Mouse (Mus musculus) midbrain, embryonic 11.5 days (tissue): ENCODE measurements around the gene Stard10. TPM values are rescaled to one million over a fixed set of nuclear protein-coding genes. Genes with fewer than 3 reads are reported as not detected.
A peak's percentile ranks its signal among the peaks of the same experiment; 100 is the strongest.

Experiments used
- ATAC-seq: fragments of 200-750 bp; cut with Nextera tagmentation; 2 replicates; pipeline ENCODE4 v1.8.0; 2017; ENCODE audit warnings: moderate TSS enrichment, moderate library complexity; ENCODE audit not compliant: low FRiP score
- DNase-seq: peaks from one replicate; pipeline ENCODE4 v3.0.0; 2015; ENCODE audit warnings: low spot score; ENCODE audit errors: missing footprints
- H3K27ac ChIP-seq: fragments of 300-500 bp; sonication (generic); 2 replicates; pipeline ENCODE4 v1.5.1; 2014; ENCODE audit warnings: low read depth, low read length
- H3K27me3 ChIP-seq: fragments of 300-500 bp; sonication (generic); 2 replicates; pipeline ENCODE4 v1.6.1; 2014; ENCODE audit warnings: mild to moderate bottlenecking, low read length, moderate library complexity, mixed read lengths; ENCODE audit not compliant: control insufficient read depth, insufficient read depth
- H3K36me3 ChIP-seq: fragments of 300-500 bp; sonication (generic); 2 replicates; pipeline ENCODE4 v1.6.1; 2014; ENCODE audit warnings: mild to moderate bottlenecking, low read length, moderate library complexity, mixed read lengths; ENCODE audit not compliant: control insufficient read depth, insufficient read depth
- H3K4me1 ChIP-seq: fragments of 300-500 bp; sonication (generic); 2 replicates; pipeline ENCODE4 v1.6.1; 2014; ENCODE audit warnings: low read length; ENCODE audit not compliant: control insufficient read depth, insufficient read depth
- H3K4me2 ChIP-seq: fragments of 300-500 bp; sonication (generic); 2 replicates; pipeline ENCODE4 v1.6.1; 2014; ENCODE audit warnings: mild to moderate bottlenecking, moderate library complexity
- H3K4me3 ChIP-seq: fragments of 300-500 bp; sonication (generic); 2 replicates; pipeline ENCODE4 v1.5.1; 2014; ENCODE audit warnings: low read depth, low read length
- H3K9ac ChIP-seq: fragments of 300-500 bp; sonication (generic); 2 replicates; pipeline ENCODE4 v1.6.1; 2014; ENCODE audit warnings: low read length
- H3K9me3 ChIP-seq: fragments of 300-500 bp; sonication (generic); 2 replicates; pipeline ENCODE4 v1.6.1; 2016; ENCODE audit warnings: low read length; ENCODE audit not compliant: control insufficient read depth
- WGBS: fragments of 180-500 bp; shearing (Covaris S2); extraction: QIAGEN DNeasy Blood & Tissue Kit; methylation state at CpG from one replicate; pipeline ENCODE4 v1.1.7; 2014; 5-methylcytosine and 5-hydroxymethylcytosine counted together
- polyA plus RNA-seq: library from polyadenylated mRNA; unstranded; fragments of >200 nt; fragmentation: Nextera tagmentation; extraction: Ambion mirVana; gene quantifications from 2 replicates; pipeline ENCODE4 v1.2.1, GENCODE M21; 2014

The Stard10 gene
- polyA plus RNA-seq, 1 experiment from 2014 or later = 5.7 TPM

- Histone ChIP-seq H3K27ac (no peak overlapping the region), H3K27me3 (no peaks in the 10 kb centered on the region), H3K36me3 (no peaks in the 10 kb centered on the region), H3K4me1 (no peaks in the 10 kb centered on the region), H3K4me2 (no peak overlapping the region), H3K4me3 (no peak overlapping the region), H3K9ac (no peak overlapping the region), H3K9me3 (no peaks in the 10 kb centered on the region)
- ATAC-seq (no peak), DNase-seq (peak; percentile 81)
- WGBS = 73% methylated on average over 5 of the region's 5 CpGs
These were observed 62.0 kb downstream of the Stard10 start for GRCm38 (mm10) chr7:101378796-101379465.

GRCm38 (mm10) chr7:101379732-101380131 is 62.8 kb downstream of the Stard10 start:
- Histone ChIP-seq H3K27me3 (no peaks in the 10 kb centered on the region), H3K9ac (0 out of 2 replicates have a peak overlapping the region, but pooled peaks have one; percentile 5), H3K4me3 (no peak overlapping the region), H3K36me3 (no peaks in the 10 kb centered on the region), H3K27ac (no peak overlapping the region), H3K4me2 (no peak overlapping the region), H3K9me3 (no peaks in the 10 kb centered on the region), H3K4me1 (no peaks in the 10 kb centered on the region)
- ATAC-seq = no peak
- 79% methylated on average over 2 of the region's 2 CpGs for WGBS
- peak; percentile 71 for DNase-seq

GRCm38 (mm10) chr7:101381512-101381911 is 64.6 kb downstream of the Stard10 start:
- Histone ChIP-seq H3K9ac (no peak overlapping the region), H3K4me1 (peaks cover 5% of the 10 kb centered on the region; the same call in 1 of the 2 replicates), H3K27ac (no peak overlapping the region), H3K27me3 (no peaks in the 10 kb centered on the region), H3K4me2 (no peak overlapping the region), H3K36me3 (no peaks in the 10 kb centered on the region), H3K4me3 (no peak overlapping the region), H3K9me3 (no peaks in the 10 kb centered on the region)
- DNase-seq = peak; percentile 49
- ATAC-seq = no peak
- 83% methylated on average over 6 of the region's 6 CpGs for WGBS

- H3K27me3 ChIP-seq = no peaks in the 10 kb centered on the region
- no peak overlapping the region for H3K27ac ChIP-seq
- ATAC-seq (no peak), DNase-seq (peak; percentile 28)
- no peak overlapping the region for H3K9ac ChIP-seq
- H3K4me2 ChIP-seq = no peak overlapping the region
- peaks cover 5% of the 10 kb centered on the region; the same call in 1 of the 2 replicates for H3K4me1 ChIP-seq
- H3K4me3 ChIP-seq = no peak overlapping the region
- 81% methylated on average over 8 of the region's 8 CpGs for WGBS
- H3K36me3 ChIP-seq = no peaks in the 10 kb centered on the region
- H3K9me3 ChIP-seq = no peaks in the 10 kb centered on the region
These were observed 65.5 kb downstream of the Stard10 start for GRCm38 (mm10) chr7:101382378-101382777.

- 83% methylated on average over 3 of the region's 3 CpGs for WGBS
- H3K4me1 ChIP-seq = peaks cover 5% of the 10 kb centered on the region; the same call in 1 of the 2 replicates
These were observed 66.9 kb downstream of the Stard10 start for GRCm38 (mm10) chr7:101383756-101384155.

GRCm38 (mm10) chr7:101384931-101385330 is 68.0 kb downstream of the Stard10 start:
- no peak overlapping the region for H3K4me3 ChIP-seq
- H3K27ac ChIP-seq = no peak overlapping the region
- peaks cover 5% of the 10 kb centered on the region; the same call in 1 of the 2 replicates for H3K4me1 ChIP-seq
- H3K9ac ChIP-seq = no peak overlapping the region
- DNase-seq = peak; percentile 45
- H3K27me3 ChIP-seq = no peaks in the 10 kb centered on the region
- no peak overlapping the region for H3K4me2 ChIP-seq
- WGBS = 67% methylated on average over 10 of the region's 10 CpGs
- ATAC-seq = no peak
- H3K9me3 ChIP-seq = no peaks in the 10 kb centered on the region
- H3K36me3 ChIP-seq = no peaks in the 10 kb centered on the region

More at GRCm38 (mm10) chr7:101383756-101384155, 66.9 kb downstream of the Stard10 start:
- no peak overlapping the region for H3K9ac ChIP-seq
- no peaks in the 10 kb centered on the region for H3K9me3 ChIP-seq
- no peak overlapping the region for H3K4me2 ChIP-seq
- ATAC-seq (no peak), DNase-seq (no peak)
- no peak overlapping the region for H3K4me3 ChIP-seq
- H3K36me3 ChIP-seq = no peaks in the 10 kb centered on the region
- no peaks in the 10 kb centered on the region for H3K27me3 ChIP-seq
- no peak overlapping the region for H3K27ac ChIP-seq

GRCm38 (mm10) chr7:101385331-101385733 is 68.4 kb downstream of the Stard10 start:
- H3K27me3 ChIP-seq = no peaks in the 10 kb centered on the region
- no peaks in the 10 kb centered on the region for H3K9me3 ChIP-seq
- no peak overlapping the region for H3K4me2 ChIP-seq
- no peak for ATAC-seq
- peak; percentile 72 for DNase-seq
- H3K36me3 ChIP-seq = no peaks in the 10 kb centered on the region
- H3K27ac ChIP-seq = no peak overlapping the region
- H3K4me3 ChIP-seq = no peak overlapping the region
- WGBS = 52% methylated on average over 6 of the region's 6 CpGs
- peaks cover 5% of the 10 kb centered on the region; the same call in 1 of the 2 replicates for H3K4me1 ChIP-seq
- H3K9ac ChIP-seq = no peak overlapping the region

GRCm38 (mm10) chr7:101385866-101386452 is 69.1 kb downstream of the Stard10 start:
- DNase-seq = peak; percentile 81
- H3K4me2 ChIP-seq = no peak overlapping the region
- H3K36me3 ChIP-seq = no peaks in the 10 kb centered on the region
- H3K9me3 ChIP-seq = no peaks in the 10 kb centered on the region
- 79% methylated on average over 6 of the region's 10 CpGs for whole genome bisulfite sequencing
- H3K4me3 ChIP-seq = no peak overlapping the region
- H3K27me3 ChIP-seq = no peaks in the 10 kb centered on the region
- H3K27ac ChIP-seq = no peak overlapping the region
- no peak for ATAC-seq
- peaks cover 5% of the 10 kb centered on the region; the same call in 1 of the 2 replicates for H3K4me1 ChIP-seq
- H3K9ac ChIP-seq = no peak overlapping the region

GRCm38 (mm10) chr7:101389256-101389655 is 72.4 kb downstream of the Stard10 start:
- DNase-seq = no peak
- H3K4me1 ChIP-seq = peaks cover 14% of the 10 kb centered on the region
- WGBS = 86% methylated on average over 6 of the region's 6 CpGs
- no peaks in the 10 kb centered on the region for H3K36me3 ChIP-seq
- ATAC-seq = no peak
- H3K4me3 ChIP-seq = no peak overlapping the region
- no peaks in the 10 kb centered on the region for H3K27me3 ChIP-seq
- H3K27ac ChIP-seq = no peak overlapping the region
- no peak overlapping the region for H3K4me2 ChIP-seq
- no peak overlapping the region for H3K9ac ChIP-seq
- H3K9me3 ChIP-seq = no peaks in the 10 kb centered on the region
